In genomic region chr11:16592766-16593165, GRCm38 (mm10) we compare ENCODE assay signal across 26 mouse cellular contexts.
A peak's percentile ranks its signal among the peaks of the same experiment; 100 is the strongest.
DNase-seq lines count a peak whose midpoint lies in the region; ATAC-seq and TF ChIP-seq lines count a peak whose summit lies in the region.
"Had no signal": no experiment of that assay in that cellular context is flagged by ENCODE, and none has a peak within 500 bp of the region (broad histone marks: within the 10 kb centered on the region; RNA-seq: fewer than 3 reads in every experiment).

No protein-coding gene starts in this region.

- WGBS in heart, embryonic 12.5 days = 94% methylated on average over 5 of the region's 5 CpGs
- 93% methylated on average over 5 of the region's 5 CpGs for WGBS in midbrain, embryonic 10.5 days
- 94% methylated on average over 5 of the region's 5 CpGs for WGBS in midbrain, embryonic 11.5 days

- ATAC-seq in heart, embryonic 12.5 days (ENCODE audit: insufficient number of reproducible peaks, low FRiP score) = no peak
- ATAC-seq in midbrain, embryonic 11.5 days (ENCODE audit: low FRiP score) = no peak
- ATAC-seq: activated CD4-positive, CD25-positive, alpha-beta regulatory T cell, adult 4 months; forebrain, embryonic 16.5 days; intestine, postnatal 0 days had no signal

- H3K4me1 ChIP-seq in heart, embryonic 12.5 days (replicated peaks) = peaks cover 33% of the 10 kb centered on the region
- peaks cover 37% of the 10 kb centered on the region for H3K4me1 ChIP-seq in midbrain, embryonic 10.5 days
- H3K4me1 ChIP-seq in midbrain, embryonic 11.5 days (ENCODE audit: control insufficient read depth, insufficient read depth, low read length) = peaks cover 7% of the 10 kb centered on the region

- no peak for TF ChIP-seq CTCF in gastrocnemius, adult 2 months (IDR thresholded peaks at IDR 0.05)

- peak overlapping the region; percentile 31 for H3K27ac ChIP-seq in gastrocnemius, adult 2 months
- peak overlapping the region; percentile 88 for H3K27ac ChIP-seq in heart, embryonic 12.5 days (ENCODE audit: poor library complexity, severe bottlenecking)
- peak overlapping the region; percentile 83 for H3K27ac ChIP-seq in midbrain, embryonic 10.5 days (replicated peaks)
- no peak overlapping the region for H3K27ac ChIP-seq in midbrain, embryonic 11.5 days (ENCODE audit: low read depth, low read length)
- H3K27ac ChIP-seq: forebrain, embryonic 13.5 days had no signal

- intact Hi-C loops in gastrocnemius, adult 2 months (cut with DNase I) = no loop called here
- intact Hi-C loops in gastrocnemius, postnatal 36 days (cut with DNase I) = no loop called here

- H3K36me3 ChIP-seq in heart, embryonic 12.5 days = no peaks in the 10 kb centered on the region
- no peaks in the 10 kb centered on the region for H3K36me3 ChIP-seq in midbrain, embryonic 10.5 days
- H3K36me3 ChIP-seq in midbrain, embryonic 11.5 days (ENCODE audit: control insufficient read depth, insufficient read depth, low read length) = no peaks in the 10 kb centered on the region
- H3K36me3 ChIP-seq: embryonic facial prominence, embryonic 12.5 days; embryonic facial prominence, embryonic 15.5 days; G1E; hindbrain, embryonic 15.5 days had no signal

- H3K9ac ChIP-seq in heart, embryonic 12.5 days = no peak overlapping the region
- H3K9ac ChIP-seq in midbrain, embryonic 11.5 days (ENCODE audit: low read length) = no peak overlapping the region
- H3K9ac ChIP-seq: embryonic facial prominence, embryonic 12.5 days; embryonic facial prominence, embryonic 15.5 days; forebrain, embryonic 13.5 days; hindbrain, embryonic 15.5 days had no signal

- DNase-seq in gastrocnemius, adult 2 months = no peak
- DNase-seq in gastrocnemius, postnatal 36 days = no peak
- DNase-seq in heart, adult 18-20 months = no peak
- DNase-seq in midbrain, embryonic 10.5 days (ENCODE audit: low spot score) = no peak
- no peak for DNase-seq in midbrain, embryonic 11.5 days (ENCODE audit: low spot score, missing footprints)
- peak; percentile 31 for DNase-seq in ZHBTc4 (ENCODE audit: low read depth, low spot score)
- no peak for DNase-seq in kidney, postnatal 36 days
- DNase-seq: adrenal gland, adult 8-10 months; adrenal gland, postnatal 25 days; B cell, adult 2 months; cerebellum, adult 11-12 months; cerebellum, adult 8-10 months; cerebellum, postnatal 36 days; gastrocnemius, postnatal 14 days; kidney, adult 2 months had no signal

- H3K9me3 ChIP-seq in heart, embryonic 12.5 days (replicated peaks) = no peaks in the 10 kb centered on the region
- H3K9me3 ChIP-seq in midbrain, embryonic 10.5 days (replicated peaks) = no peaks in the 10 kb centered on the region
- no peaks in the 10 kb centered on the region for H3K9me3 ChIP-seq in midbrain, embryonic 11.5 days (ENCODE audit: control insufficient read depth, low read length)
- H3K9me3 ChIP-seq: embryonic facial prominence, embryonic 12.5 days; embryonic facial prominence, embryonic 15.5 days; forebrain, embryonic 13.5 days; G1E; hindbrain, embryonic 15.5 days had no signal

- 0 out of 2 replicates have a peak overlapping the region, but pooled peaks have one; percentile 40 for H3K4me2 ChIP-seq in heart, embryonic 12.5 days
- H3K4me2 ChIP-seq in midbrain, embryonic 11.5 days = no peak overlapping the region
- H3K4me2 ChIP-seq: embryonic facial prominence, embryonic 12.5 days; embryonic facial prominence, embryonic 15.5 days; hindbrain, embryonic 15.5 days had no signal

- H3K27me3 ChIP-seq in heart, embryonic 12.5 days (replicated peaks) = no peaks in the 10 kb centered on the region
- no peaks in the 10 kb centered on the region for H3K27me3 ChIP-seq in midbrain, embryonic 10.5 days (ENCODE audit: low read depth, poor library complexity, severe bottlenecking)
- H3K27me3 ChIP-seq in midbrain, embryonic 11.5 days (ENCODE audit: control insufficient read depth, insufficient read depth, low read length) = no peaks in the 10 kb centered on the region
- H3K27me3 ChIP-seq: CH12.LX; embryonic facial prominence, embryonic 12.5 days; embryonic facial prominence, embryonic 15.5 days; forebrain, embryonic 13.5 days; hindbrain, embryonic 15.5 days; Patski had no signal

- H3K4me3 ChIP-seq in gastrocnemius, adult 2 months = no peak overlapping the region
- no peak overlapping the region for H3K4me3 ChIP-seq in heart, embryonic 12.5 days
- no peak overlapping the region for H3K4me3 ChIP-seq in midbrain, embryonic 10.5 days
- H3K4me3 ChIP-seq in midbrain, embryonic 11.5 days (ENCODE audit: low read depth, low read length) = no peak overlapping the region
- H3K4me3 ChIP-seq: embryonic facial prominence, embryonic 12.5 days; embryonic facial prominence, embryonic 15.5 days; forebrain, embryonic 13.5 days; hindbrain, embryonic 15.5 days had no signal
